Mouse (Mus musculus) adrenal gland, postnatal 4 days (tissue): Measurements from ENCODE around the gene Dglucy. TPM values are rescaled to one million over a fixed set of nuclear protein-coding genes. Genes with fewer than 3 reads are reported as not detected.
"Not testable (repeated sequence)": the region's sequence is repeated elsewhere in the genome, so short reads cannot be mapped to it uniquely, and the experiment has no call there.

Experiments used
- DNase-seq, 2 experiments: peaks; one replicate each; pipeline ENCODE4 v3.0.0; 2021 to 2022; ENCODE audit warnings: low spot score in 2 of 2, mixed read lengths in 2 of 2
- total RNA-seq, 2 experiments: library from RNA; stranded (reverse); gene quantifications; 2 replicates each; pipeline ENCODE4 v1.2.3; 2021

Dglucy gene
- total RNA-seq, 2 experiments from 2014 or later, result 11.3 to 11.5 TPM

DNA sequence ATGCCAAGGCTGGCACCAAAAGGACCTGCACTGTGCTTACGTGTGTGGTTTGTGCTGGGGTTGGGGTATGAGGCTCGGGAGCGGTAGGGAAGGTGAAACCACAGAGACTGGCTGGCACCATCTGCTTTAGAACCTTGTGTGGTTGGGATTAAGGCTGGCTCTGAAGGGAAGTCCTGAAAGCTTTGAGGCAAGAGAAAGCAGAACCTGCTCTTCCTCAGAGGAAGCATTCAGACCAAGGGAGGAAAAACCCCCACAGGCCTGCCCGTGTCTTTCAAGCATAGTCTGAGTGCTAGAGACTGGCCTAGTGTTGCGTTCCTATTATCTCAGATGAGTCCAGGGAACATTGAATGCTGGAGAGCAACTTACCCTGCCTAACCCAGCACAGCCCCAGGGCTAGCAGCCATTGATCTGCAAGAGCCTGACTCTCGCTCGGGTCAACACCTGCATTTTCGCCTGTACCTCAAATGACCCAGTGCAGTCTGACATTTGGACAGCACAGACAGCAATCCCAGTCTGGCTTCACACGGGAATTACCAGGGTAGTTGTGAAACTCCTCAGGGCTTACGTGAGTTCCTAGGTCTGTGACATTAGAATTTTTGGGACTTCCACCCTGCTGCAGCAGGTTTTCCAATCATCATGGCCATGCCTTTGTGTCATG is 452 bp upstream of the Dglucy start:
- no peak for DNase-seq

DNA sequence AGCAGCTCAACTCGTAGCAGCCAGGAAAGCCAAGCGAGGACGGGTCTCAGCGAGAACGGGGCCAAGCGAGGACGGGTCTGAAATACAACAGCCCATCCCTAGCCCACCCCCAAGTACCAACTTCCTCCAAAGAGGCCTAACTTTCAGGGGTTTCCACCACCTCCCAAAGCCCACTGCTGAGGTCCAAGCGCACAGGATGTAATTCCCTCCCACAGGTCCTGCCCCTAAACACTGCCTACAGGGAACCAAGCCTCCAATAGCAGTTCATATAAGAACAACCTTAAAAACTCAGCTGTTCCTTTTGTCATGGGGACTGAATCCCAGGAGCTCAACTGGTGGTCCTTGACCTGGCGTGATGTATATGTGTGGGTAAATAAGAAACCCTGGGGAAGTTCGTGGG is 1.6 kb downstream of the Dglucy start:
- no peak for DNase-seq

DNA sequence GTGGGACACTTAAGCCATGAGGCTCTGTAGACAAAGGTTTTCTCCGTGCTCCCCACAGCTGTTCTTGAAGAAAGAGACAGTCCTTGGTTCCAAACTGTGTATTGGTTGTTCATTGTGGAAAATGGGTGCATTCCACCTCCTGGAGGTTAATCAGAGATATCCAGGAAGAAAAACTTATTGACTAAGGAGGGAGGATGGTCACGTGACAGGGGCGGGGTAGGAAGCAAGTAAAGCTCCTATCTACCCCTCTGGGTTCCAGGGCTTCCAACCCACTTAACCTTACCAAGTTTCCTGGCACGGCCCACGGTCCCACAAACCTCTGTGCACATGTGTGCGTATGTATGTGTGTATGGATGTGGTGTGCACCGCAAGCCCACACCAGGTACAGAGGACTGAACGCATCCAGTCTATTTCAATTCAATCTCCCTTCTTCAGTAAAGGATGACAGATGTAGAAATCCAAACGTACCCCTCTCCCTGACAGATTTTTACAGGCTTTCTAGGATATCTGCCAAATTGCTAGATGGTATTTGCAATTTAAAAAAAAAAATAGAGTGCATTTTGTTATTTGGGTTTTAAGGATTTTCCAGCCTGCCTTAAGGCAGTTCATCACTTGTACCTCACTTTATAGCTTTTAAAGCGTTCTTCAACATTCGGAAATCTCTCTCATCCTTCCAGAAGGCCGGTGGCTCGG is 2.7 kb downstream of the Dglucy start:
- DNase-seq, result no peak

DNA sequence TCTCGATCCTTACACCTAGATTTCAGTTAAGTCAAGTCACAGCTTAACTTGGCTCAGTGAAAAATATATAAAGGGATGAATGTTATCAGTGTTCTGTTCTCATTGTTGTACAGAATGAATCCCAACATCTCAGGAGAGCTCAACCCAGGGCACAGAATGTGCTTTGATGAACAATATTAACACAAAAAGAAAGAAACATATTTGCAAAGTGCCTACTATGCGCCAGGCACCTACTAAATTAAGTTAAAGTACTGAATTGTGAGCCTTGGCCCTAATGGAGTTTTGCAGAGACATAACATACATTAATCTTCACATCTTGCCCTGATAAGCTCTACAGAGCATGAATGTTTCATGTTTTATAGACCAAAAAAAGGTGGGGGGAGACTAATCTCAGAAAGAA is 5.3 kb downstream of the Dglucy start:
- no peak for DNase-seq

DNA sequence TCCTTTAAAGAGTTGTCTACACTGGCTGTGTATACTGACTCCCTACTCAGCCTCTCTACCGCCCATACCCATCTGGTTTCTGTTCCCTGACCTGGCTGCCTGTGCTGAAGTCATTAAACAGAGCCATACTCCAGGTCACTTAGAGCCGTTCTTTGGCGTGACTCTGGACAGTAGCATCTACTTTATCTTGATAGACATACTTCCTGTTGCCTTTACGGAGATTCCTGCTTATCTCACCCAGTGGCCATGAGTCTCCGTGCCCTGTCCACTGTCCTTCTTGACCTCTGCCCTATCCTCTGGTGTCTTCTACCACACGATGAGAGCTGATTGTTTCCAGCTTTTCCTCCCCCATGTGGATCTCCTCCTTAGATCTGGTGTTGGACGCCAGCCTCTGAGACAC is 6.5 kb downstream of the Dglucy start:
- no peak for DNase-seq

DNA sequence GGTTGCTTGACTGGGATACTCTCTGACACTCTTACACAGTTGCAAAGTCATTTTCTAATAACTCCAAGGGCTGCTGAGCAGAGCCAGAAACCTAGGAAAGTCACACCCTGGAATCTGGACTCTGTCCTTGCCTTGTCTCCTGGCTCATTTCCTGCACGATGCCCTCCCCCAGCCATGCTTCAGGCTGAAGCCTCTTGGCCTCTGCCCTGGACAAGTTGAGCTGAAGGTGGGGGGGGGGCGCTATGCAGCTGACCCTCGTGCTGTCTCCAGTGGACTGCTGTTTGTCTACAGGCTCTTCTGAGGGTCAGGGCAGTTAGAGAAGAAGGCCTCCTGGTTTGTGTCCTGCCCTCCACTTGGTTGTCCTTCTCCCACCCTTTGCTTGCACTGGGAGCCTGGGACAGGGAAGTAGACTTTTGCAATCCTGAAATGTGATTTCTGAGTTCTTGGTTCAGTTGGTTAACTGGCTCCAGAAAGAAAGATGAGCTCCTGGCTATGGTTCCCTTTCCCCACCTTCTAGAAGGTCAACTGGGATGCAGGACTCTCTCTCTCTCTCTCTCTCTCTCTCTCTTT is 11.2 kb downstream of the Dglucy start:
- DNase-seq, result no peak

DNA sequence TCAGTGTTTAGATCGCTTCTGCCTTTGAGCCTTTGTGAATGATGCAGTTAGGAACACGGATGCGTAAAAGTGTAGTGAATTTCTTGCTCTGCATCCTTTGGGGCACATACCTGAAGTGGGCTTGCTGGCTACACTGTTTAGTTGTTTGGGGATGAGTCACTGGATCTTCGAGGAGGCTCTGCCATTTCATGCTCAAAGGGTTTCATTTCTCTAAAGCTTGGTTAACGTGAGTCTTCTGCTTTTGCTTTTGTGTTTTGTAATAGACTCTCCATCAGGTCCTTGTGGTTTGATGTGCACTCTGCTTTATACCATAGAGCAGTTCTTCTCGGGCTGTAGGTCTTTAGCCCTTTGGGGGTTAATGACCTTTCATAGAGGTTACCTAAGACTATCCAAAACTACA is 12.6 kb downstream of the Dglucy start:
- no peak for DNase-seq

DNA sequence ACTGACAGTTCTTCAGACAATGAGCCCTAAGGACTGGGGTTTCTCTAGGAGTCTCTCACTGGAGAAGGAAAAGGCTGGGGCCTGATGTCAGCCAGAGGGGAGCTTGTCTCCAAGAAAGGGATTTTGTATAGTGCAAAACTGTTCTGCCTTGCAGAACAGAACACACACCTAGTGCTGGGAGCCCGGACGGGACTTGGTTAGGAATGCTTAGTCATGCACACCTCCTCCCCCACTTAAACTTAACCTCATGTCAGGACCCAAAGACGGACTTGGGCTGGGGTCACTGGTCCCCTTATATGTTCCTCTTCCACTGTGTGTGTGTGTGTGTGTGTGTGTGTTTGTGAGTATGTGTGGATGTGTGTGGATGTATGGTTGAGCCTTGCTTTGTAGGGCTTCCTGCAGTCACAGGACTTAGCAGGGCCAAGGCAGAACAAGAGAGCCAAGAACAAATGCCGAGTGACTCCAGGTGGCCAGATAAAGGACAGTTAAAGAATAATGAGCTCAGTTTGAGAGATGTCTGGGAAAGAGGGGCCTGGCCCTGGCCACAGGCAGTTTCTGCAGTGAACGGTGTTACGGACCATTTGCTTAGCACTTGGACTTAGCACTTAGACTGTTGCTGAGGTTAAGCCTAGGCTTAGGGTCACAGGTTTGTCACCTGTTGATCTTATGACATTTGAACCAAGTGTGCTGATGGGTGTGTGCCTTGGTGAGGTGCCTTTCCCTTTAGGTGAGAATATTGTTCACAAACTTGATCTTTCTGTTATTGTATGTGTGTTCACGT is 15.8 kb downstream of the Dglucy start:
- DNase-seq, result no peak

DNA sequence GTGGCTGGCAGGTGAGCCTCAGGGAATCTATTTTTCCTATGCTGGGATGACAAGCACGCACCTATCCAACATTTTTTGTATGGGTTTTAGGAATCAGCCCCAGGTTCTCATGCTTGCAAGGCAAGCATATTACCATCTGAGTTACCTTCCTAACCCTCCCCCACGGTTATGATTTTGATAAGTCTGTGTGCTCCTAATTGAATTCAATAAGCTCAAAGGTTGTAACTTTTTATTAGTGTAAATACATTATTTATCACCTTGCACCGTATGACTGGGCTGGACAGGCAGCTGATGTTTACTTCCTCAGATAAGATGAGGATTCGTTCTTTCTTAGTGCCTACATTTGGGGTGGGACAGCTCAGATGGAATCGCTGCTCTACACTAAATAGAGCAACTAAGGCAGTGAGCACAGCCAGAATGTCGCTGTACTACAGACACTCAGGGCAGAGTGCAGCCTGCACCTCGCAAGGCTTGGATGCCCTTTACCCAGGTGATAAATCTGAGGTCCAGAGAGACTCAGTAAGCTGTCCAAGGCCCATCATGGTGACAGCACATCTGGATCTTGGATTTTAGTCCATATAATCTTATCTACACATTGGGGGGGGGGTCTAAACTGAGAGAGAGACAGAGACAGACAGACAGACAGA is 16.7 kb downstream of the Dglucy start:
- DNase-seq, result no peak

DNA sequence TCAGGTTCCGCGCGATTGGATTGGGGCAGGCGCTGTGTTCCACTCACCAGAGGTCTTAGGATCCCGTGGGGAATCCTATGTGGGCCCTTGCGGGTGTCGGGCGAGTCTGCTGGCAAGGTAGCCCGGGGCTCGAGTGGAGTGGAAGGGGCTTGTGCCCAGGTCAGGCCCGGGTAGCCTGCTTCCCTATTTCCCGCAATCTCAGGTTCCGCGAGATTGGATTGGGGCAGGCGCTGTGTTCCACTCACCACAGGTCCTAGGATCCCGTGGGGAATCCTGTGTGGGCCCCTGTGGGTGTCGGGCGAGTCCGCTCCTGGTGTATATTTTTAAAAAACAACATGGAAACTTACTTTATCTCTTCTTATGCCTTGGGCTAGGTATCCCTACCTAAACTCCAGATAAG is 24.5 kb downstream of the Dglucy start:
- not testable (repeated sequence) for DNase-seq

DNA sequence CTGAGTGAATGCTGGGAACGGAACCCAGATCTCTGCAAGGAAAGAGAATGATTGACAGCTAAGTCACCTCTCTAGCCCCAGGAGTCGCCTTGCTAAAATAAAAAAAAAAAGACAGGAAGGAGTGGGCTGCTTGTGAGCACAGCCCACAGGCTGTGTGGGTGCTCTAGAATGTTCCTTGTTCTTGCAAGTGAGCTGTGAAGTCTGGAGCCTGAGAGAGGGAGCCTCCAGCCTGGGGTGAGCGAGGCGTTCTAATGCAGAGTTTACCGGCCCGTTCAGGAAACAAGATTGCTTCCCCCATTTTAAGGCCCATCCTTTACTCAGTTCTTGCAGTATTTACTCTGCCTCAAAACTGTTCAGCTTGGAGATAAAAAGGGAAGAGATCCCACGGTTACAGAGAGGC is 28.4 kb downstream of the Dglucy start:
- DNase-seq, result no peak

DNA sequence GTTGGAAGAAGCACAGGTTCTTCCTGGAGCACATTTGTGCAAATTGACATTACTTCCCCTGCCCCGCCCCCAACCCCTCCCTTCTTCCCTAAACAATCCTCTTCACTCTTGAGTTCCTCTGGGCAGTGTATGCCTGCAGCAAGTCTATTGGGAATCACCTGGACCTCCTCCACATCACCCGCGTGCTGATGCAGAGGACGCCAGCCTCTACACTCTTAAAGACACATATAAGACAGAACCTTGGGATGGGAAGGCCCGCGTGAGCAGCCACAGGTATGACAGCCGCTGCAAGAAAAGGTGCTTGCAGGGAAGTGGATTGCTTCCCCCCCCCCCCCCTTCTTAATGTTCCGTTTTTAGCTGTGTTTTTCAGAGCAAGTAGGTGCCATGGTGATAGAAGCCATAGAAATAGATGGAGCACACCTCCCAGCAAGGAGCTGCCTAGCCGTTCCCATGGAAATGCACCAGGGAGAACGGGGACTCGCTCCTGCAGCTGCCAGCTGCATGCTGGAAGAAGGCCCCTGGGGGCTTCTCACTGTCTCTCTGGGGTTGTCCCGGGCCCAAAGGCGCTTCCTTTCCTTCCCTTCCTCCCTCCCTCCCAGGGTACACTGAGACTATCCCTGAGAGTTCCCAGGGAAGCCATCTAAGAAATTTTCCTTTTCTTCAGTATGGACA is 29.9 kb downstream of the Dglucy start:
- DNase-seq, result no peak

DNA sequence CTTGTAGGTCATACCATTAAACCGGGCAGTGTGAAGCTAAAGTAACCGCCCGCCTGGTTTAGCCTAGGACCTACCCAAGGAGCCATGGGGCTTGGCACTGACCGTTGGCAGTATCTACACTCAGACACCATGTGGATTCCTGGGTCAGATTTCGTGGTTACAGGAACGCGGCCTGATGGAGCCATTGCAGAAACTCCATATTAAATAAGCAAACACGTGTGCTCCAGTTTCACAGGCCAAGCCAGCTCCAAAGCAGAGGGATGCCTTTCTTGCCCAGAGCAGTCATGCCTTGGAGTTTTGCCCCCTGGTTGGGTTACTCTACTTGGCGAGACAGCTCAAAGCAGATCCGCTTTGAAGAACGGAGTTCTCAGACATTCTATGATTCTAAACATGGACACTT is 31.7 kb downstream of the Dglucy start:
- DNase-seq, result no peak

DNA sequence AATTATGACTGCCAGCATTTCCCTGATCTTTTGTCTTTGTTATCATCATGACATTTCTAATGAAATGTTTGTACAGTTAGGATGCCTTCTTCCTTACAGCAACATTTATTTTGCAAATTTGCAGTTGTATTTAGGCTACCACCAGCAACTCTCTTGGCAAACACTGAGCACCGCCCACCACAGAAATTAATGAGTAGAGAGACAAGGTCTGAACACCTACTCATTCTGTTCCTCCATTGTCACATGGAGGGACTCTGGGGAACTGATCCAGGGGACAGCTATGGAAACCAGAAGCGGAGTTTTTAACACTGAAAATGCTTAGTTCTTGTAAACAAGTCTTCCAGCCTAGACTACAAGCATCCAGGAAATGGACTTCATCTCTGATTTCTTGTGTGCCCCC is 35.0 kb downstream of the Dglucy start:
- DNase-seq, result no peak

DNA sequence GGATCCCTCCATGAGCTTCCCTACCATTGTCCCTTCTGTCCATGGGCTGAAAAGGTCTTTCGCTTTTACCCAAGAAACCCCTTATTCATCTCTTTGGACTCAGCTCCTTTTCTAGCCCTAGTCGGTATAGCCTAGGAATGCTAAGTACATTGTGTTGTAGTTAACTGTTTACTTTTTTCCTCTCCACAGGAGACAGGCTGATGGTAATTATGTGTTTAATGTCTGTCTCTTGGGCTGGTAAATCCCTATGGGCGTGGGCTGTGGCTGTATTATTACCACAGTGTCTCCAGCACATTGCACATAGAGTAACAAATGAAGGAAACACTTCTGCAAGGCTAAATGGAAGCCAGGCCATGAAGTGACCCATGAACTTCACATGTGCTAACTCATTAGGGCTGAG is 35.8 kb downstream of the Dglucy start:
- DNase-seq, result no peak

DNA sequence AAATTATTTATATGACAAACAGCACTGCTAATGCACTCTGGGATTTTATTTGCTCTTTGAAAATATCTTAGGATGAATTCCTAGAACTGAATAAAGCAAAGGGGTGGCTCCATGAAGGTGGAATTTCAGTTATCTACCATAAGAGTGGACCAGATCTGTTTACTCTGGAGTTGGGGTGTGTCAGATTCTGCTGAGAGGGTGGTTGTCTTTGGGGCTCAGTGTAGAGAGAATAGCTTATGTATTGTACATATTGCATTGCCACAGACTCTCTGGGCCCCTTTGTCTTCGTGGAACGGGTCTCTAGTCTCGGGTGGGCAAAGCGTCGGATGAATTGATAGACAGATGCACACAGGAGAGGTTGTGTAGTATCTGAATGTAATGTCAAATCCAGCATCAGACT is 38.0 kb downstream of the Dglucy start:
- DNase-seq, result no peak

DNA sequence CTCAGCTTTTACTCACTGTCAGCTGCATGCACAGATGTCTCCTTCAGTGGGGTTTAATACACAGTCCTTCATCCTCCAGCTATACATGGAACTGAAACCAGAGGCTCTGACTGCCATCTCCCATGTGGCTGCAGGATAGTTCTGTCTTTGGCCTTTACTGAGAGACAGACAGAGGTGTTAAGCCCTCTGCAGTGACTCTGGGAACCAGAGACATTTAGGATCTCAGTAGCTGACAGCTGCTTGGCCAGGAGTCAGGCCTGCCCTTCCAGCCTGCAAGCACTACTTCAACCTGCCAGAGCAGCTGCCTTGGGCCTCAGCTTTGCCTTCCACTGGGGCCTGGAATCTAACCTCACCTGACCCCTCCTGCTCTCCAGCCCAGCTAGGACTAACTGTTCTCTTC is 41.1 kb downstream of the Dglucy start:
- no peak for DNase-seq

DNA sequence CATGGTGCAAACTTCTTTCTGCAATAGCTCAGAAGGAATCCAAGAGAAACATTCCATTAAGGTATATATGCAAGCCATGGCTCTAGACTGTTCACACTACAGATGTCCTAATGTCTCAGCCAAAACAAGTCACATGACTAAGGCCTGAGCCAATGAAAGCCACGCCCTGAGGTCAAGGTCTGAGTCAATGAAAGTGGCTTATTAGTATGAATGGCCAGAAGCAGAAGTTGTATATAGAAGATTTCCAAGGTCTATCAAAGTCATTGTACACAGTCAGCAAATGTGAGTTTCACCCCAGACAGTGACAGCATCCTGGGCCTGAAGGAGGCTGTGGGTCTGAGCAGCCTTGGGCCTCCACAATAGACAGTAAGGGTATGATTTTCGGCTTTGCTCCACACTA is 52.2 kb downstream of the Dglucy start:
- DNase-seq, result no peak

DNA sequence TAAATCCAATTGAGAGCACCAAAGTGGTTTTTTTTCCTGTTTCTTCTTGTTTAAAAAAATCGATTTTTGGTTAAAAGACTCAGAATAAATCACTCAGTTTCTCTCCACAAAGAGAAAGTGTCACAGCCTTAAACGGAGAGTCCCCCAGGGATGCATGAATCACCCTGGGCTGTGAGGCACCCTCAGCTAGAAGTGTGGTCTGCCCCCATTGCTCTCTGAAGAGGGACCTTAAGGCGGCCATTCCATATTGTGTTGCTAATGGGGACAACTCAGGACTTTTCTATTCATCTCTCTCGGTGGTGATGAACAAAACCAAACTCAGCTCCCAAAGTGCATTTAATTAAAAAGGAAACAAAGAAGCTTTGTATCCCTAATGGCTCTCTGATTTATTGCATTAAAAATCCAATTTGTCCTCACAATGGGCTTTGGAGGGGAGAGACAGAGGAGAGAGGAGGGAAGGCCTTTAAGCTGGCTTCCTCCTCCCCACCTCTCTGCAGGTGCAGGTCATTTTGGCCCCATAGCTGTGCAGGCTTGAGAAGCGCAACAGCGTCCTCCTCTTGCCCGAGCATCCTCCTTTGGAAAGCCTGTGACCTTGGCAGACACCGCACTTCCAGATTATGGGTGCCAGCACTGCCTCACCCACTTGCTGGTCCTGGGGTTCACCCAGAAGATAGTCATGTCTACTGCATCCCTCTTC is 52.9 kb downstream of the Dglucy start:
- no peak for DNase-seq

DNA sequence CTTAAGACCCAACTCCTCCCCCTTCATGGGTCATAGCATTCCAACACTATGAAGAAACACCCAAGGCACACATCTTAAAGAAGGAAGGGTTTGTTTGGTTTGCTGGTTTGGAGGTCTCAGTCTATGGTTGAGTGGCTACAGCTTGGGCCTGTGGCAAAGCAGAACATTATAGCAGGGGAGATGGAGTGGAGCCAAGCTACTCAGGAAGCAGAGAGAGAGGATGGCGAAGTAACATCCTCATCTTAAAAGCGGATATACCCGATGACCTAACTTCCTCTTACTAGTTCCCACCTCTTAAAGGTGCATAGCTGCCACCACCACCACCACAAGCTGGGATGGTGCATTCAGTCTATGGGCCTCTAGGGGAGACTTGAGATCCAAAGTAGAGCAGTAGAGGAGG is 58.4 kb downstream of the Dglucy start:
- no peak for DNase-seq
